Mouse (Mus musculus): ENCODE results near the gene Gxylt1. TPM values are rescaled to one million over a fixed set of nuclear protein-coding genes. Genes with fewer than 3 reads are reported as not detected.

Gxylt1 gene
- polyA plus RNA-seq, 1 experiment from 2014 or later = 16.2 TPM

DNA sequence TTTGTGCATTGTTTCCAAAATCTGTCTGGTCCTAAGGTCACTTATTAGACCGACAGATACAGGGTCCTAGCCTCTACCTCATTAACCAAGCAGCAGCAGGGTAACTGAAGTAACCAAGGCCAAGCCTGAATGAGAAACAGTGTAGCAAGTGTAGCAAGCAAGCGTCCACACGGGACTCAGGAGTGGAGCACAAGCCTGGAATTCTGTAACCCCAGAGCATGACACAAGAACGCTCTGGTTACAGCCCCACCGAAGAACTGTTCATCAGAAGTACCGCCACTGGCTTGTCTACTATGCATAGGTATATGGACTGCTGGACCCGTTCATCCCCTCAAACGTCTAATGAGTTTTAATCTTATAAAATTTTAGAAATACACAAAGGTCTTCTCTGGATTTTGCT lies 7.5 kb downstream of the Gxylt1 start:
- ATAC-seq (ENCODE audit: low FRiP score) = no peak
- Histone ChIP-seq H3K4me3 (ENCODE audit: low read depth, low read length) (no peak overlapping the region), H3K4me1 (replicated peaks; ENCODE audit: control insufficient read depth, insufficient read depth, low read length) (no peaks in the 10 kb centered on the region), H3K4me2 (replicated peaks; ENCODE audit: low read depth, low read length) (no peak overlapping the region), H3K36me3 (ENCODE audit: control insufficient read depth, insufficient read depth, low read length) (no peaks in the 10 kb centered on the region), H3K27ac (ENCODE audit: low read depth, low read length) (no peak overlapping the region), H3K27me3 (ENCODE audit: control insufficient read depth, insufficient read depth, low read length) (no peaks in the 10 kb centered on the region), H3K9ac (ENCODE audit: low read depth, low read length) (no peak overlapping the region), H3K9me3 (ENCODE audit: control insufficient read depth, low read length) (no peaks in the 10 kb centered on the region)
- no peak for DNase-seq (ENCODE audit: low spot score)
- WGBS = 86% methylated on average over 8 of the region's 8 CpGs

DNA sequence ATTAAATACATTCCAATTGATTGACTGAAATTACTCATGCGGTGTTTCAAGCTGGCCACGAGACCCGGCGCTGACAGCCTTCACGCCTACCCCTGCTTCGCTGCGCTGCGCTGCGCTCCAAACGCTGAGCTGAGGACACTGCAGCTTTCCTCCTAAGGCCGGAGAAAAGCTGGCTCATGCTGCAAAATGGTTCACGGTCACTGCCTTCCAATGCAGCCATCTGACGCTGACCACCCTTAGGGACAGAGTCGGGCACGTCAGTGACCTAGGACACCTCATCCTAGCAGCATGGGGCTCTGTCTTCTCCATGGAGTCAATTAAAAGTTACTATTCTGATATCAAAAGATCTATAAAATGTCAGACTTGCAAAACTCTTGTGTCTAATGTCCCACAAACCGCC lies 8.6 kb downstream of the Gxylt1 start:
- DNase-seq (ENCODE audit: low spot score) (no peak), ATAC-seq (ENCODE audit: low FRiP score) (no peak)
- no peak overlapping the region for H3K4me3 ChIP-seq (ENCODE audit: low read depth, low read length)
- H3K9ac ChIP-seq (ENCODE audit: low read depth, low read length) = no peak overlapping the region
- no peaks in the 10 kb centered on the region for H3K9me3 ChIP-seq (ENCODE audit: control insufficient read depth, low read length)
- no peaks in the 10 kb centered on the region for H3K36me3 ChIP-seq (ENCODE audit: control insufficient read depth, insufficient read depth, low read length)
- H3K4me2 ChIP-seq (replicated peaks; ENCODE audit: low read depth, low read length) = no peak overlapping the region
- no peaks in the 10 kb centered on the region for H3K4me1 ChIP-seq (replicated peaks; ENCODE audit: control insufficient read depth, insufficient read depth, low read length)
- 70% methylated on average over 16 of the region's 16 CpGs for WGBS
- H3K27ac ChIP-seq (ENCODE audit: low read depth, low read length) = no peak overlapping the region
- H3K27me3 ChIP-seq (ENCODE audit: control insufficient read depth, insufficient read depth, low read length) = no peaks in the 10 kb centered on the region

DNA sequence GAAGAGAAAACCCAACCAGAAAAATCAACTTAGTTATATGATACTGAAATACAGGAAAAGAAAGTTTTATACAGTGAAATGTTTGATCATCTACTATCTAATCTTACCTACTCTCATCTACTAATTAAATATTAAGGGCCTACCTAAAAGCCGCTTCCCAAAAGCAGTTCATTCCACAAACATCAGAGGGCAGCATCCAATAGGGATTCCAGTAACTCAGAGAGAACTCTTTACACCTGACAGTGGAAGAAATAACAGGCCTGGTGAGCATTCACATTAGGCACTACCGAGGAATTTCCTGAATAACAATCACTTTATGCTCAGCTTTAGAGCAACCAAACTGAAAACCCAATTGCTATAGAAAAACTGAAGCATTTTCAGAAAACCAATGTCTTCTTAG lies 9.3 kb downstream of the Gxylt1 start:
- H3K9ac ChIP-seq (ENCODE audit: low read depth, low read length) = no peak overlapping the region
- DNase-seq (ENCODE audit: low spot score) (no peak), ATAC-seq (ENCODE audit: low FRiP score) (no peak)
- H3K4me3 ChIP-seq (ENCODE audit: low read depth, low read length) = no peak overlapping the region
- no peak overlapping the region for H3K4me2 ChIP-seq (replicated peaks; ENCODE audit: low read depth, low read length)
- WGBS = 58% methylated on average over 2 of the region's 2 CpGs
- no peaks in the 10 kb centered on the region for H3K36me3 ChIP-seq (ENCODE audit: control insufficient read depth, insufficient read depth, low read length)
- H3K27ac ChIP-seq (ENCODE audit: low read depth, low read length) = no peak overlapping the region
- no peaks in the 10 kb centered on the region for H3K4me1 ChIP-seq (replicated peaks; ENCODE audit: control insufficient read depth, insufficient read depth, low read length)
- no peaks in the 10 kb centered on the region for H3K9me3 ChIP-seq (ENCODE audit: control insufficient read depth, low read length)
- no peaks in the 10 kb centered on the region for H3K27me3 ChIP-seq (ENCODE audit: control insufficient read depth, insufficient read depth, low read length)

DNA sequence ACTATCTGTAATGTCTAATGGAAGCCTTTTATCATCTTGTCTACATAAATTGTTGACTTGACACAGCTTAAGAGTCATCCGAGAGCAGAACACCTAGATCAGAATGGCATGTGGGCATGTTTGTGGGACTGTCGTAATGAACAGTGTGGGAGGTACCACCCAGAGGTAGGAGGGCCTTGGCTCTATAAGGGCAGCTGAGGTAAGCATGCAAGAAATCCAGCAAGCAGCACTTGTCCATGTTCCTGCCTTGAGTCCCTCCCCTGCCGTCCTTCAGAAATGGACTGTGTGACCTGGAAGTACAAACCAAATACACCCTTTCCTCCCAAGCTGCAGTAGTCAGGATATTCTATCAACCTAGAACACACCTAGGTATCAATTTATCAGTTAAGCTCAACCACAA lies 9.7 kb downstream of the Gxylt1 start:
- H3K27me3 ChIP-seq (ENCODE audit: control insufficient read depth, insufficient read depth, low read length) = no peaks in the 10 kb centered on the region
- WGBS = 81% methylated on average over 3 of the region's 3 CpGs
- H3K4me3 ChIP-seq (ENCODE audit: low read depth, low read length) = no peak overlapping the region
- no peak for DNase-seq (ENCODE audit: low spot score)
- no peaks in the 10 kb centered on the region for H3K36me3 ChIP-seq (ENCODE audit: control insufficient read depth, insufficient read depth, low read length)
- H3K27ac ChIP-seq (ENCODE audit: low read depth, low read length) = no peak overlapping the region
- no peaks in the 10 kb centered on the region for H3K9me3 ChIP-seq (ENCODE audit: control insufficient read depth, low read length)
- no peak overlapping the region for H3K4me2 ChIP-seq (replicated peaks; ENCODE audit: low read depth, low read length)
- no peak for ATAC-seq (ENCODE audit: low FRiP score)
- H3K9ac ChIP-seq (ENCODE audit: low read depth, low read length) = no peak overlapping the region
- no peaks in the 10 kb centered on the region for H3K4me1 ChIP-seq (replicated peaks; ENCODE audit: control insufficient read depth, insufficient read depth, low read length)

DNA sequence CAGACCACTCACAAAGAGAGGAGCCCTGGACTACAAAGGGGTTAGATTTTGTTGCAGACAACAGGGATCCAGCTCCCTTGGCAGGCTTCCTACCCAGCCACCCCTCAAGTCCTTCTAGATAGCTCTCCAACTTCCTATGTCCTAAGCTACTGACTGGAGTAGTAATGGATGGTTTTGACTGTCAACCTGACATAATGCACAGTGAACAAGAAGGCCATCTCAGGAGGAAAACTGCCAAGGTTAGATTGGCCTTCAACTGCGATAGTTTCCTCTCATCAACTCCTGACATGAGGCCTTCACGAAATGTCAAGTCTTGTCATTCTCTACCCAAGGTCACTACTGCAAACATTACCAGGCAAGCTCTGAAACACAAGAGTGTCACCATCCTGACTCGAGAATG lies 10.8 kb downstream of the Gxylt1 start:
- no peaks in the 10 kb centered on the region for H3K36me3 ChIP-seq (ENCODE audit: control insufficient read depth, insufficient read depth, low read length)
- DNase-seq (ENCODE audit: low spot score) (no peak), ATAC-seq (ENCODE audit: low FRiP score) (no peak)
- no peaks in the 10 kb centered on the region for H3K27me3 ChIP-seq (ENCODE audit: control insufficient read depth, insufficient read depth, low read length)
- H3K9me3 ChIP-seq (ENCODE audit: control insufficient read depth, low read length) = no peaks in the 10 kb centered on the region
- no peak overlapping the region for H3K9ac ChIP-seq (ENCODE audit: low read depth, low read length)
- H3K4me3 ChIP-seq (ENCODE audit: low read depth, low read length) = no peak overlapping the region
- 90% methylated on average over 3 of the region's 3 CpGs for WGBS
- H3K4me2 ChIP-seq (replicated peaks; ENCODE audit: low read depth, low read length) = no peak overlapping the region
- H3K27ac ChIP-seq (ENCODE audit: low read depth, low read length) = no peak overlapping the region
- H3K4me1 ChIP-seq (replicated peaks; ENCODE audit: control insufficient read depth, insufficient read depth, low read length) = no peaks in the 10 kb centered on the region

DNA sequence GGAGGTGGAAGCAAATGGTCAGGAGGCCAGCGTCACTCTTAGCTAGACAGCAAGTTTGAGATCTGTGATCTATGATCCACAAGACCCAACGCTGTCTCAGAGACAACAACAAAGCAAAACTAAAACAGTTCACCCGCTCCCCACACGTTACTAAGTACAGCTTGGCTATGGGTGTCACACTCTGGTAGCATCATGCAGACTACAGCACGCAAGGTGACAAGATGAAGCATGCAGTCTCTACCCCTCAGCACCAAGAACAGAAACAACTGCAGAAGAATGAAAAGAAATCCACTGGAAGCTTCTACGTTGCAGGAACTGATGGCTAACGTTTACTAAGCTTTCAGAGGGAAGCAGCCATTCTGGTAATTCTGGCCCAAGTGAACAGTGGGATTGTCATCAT lies 11.4 kb downstream of the Gxylt1 start:
- DNase-seq (ENCODE audit: low spot score) = no peak
- Histone ChIP-seq H3K4me1 (replicated peaks; ENCODE audit: control insufficient read depth, insufficient read depth, low read length) (no peaks in the 10 kb centered on the region), H3K4me3 (ENCODE audit: low read depth, low read length) (no peak overlapping the region), H3K27me3 (ENCODE audit: control insufficient read depth, insufficient read depth, low read length) (no peaks in the 10 kb centered on the region), H3K9ac (ENCODE audit: low read depth, low read length) (no peak overlapping the region), H3K36me3 (ENCODE audit: control insufficient read depth, insufficient read depth, low read length) (no peaks in the 10 kb centered on the region), H3K27ac (ENCODE audit: low read depth, low read length) (no peak overlapping the region), H3K9me3 (ENCODE audit: control insufficient read depth, low read length) (no peaks in the 10 kb centered on the region), H3K4me2 (replicated peaks; ENCODE audit: low read depth, low read length) (no peak overlapping the region)
- 92% methylated on average over 7 of the region's 7 CpGs for WGBS
- no peak for ATAC-seq (ENCODE audit: low FRiP score)

DNA sequence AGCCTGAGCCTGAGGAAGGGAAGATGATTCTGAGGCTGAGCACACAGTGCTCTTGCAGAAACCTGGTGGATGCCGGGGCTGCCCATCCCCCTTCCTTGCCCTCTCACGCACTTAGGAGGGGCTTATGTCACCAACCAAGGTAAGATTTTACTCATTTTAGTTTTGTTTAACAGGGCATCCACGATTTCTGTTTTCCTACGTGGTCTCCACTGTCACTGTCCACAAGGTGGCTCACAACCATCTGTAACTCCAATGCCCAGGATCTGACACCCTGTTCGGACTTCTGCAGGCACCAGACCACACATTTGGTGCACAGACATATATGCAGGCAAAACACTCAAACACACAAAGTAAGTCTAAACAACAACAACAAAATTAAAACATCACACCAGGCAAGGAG lies 12.2 kb downstream of the Gxylt1 start:
- ATAC-seq (ENCODE audit: low FRiP score) = no peak
- DNase-seq (ENCODE audit: low spot score) = no peak
- Histone ChIP-seq H3K4me2 (replicated peaks; ENCODE audit: low read depth, low read length) (no peak overlapping the region), H3K9me3 (ENCODE audit: control insufficient read depth, low read length) (no peaks in the 10 kb centered on the region), H3K4me1 (replicated peaks; ENCODE audit: control insufficient read depth, insufficient read depth, low read length) (no peaks in the 10 kb centered on the region), H3K36me3 (ENCODE audit: control insufficient read depth, insufficient read depth, low read length) (no peaks in the 10 kb centered on the region), H3K27ac (ENCODE audit: low read depth, low read length) (no peak overlapping the region), H3K9ac (ENCODE audit: low read depth, low read length) (no peak overlapping the region), H3K4me3 (ENCODE audit: low read depth, low read length) (no peak overlapping the region), H3K27me3 (ENCODE audit: control insufficient read depth, insufficient read depth, low read length) (no peaks in the 10 kb centered on the region)
- 72% methylated on average over 5 of the region's 5 CpGs for WGBS

DNA sequence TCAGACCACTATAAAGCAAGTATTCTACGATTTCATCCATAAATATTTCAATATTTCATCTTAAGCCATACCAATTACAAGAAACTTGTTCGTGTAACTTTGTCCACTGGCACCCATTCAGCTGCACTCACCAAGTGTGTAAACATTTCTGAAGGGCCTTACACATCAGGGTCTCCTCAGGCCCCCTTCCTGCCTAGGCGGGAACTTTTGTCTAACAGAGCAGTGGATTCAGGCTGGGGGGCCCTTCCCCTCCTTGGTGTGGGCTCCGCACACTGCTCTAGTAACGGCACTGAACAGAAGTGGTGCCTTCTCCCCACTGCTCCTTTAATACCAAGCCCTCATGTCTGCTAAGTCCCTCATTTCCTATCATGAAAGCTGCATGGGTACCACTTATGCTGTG lies 12.7 kb downstream of the Gxylt1 start:
- WGBS = 85% methylated on average over 5 of the region's 5 CpGs

DNA sequence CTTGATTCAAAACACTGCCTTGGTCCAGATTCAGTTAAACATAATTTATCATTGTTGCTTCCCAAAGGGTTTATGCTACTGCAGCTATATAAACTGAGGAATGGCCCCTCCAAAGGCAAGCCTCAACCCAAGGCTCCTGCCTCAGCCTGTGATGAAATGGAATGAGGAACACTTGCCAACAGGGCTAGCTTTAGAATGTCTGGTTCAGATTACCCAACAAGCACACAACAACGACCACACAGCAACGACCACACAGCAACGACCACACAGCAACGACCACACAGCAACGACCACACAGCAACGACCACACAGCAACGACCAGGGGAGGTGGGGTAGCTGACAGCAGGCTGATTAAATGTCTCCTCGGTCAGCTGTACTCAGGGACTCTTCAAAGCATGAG lies 15.0 kb downstream of the Gxylt1 start:
- WGBS = 81% methylated on average over 8 of the region's 8 CpGs
- H3K4me3 ChIP-seq (ENCODE audit: low read depth, low read length) = no peak overlapping the region
- H3K36me3 ChIP-seq (ENCODE audit: control insufficient read depth, insufficient read depth, low read length) = no peaks in the 10 kb centered on the region
- H3K9me3 ChIP-seq (ENCODE audit: control insufficient read depth, low read length) = no peaks in the 10 kb centered on the region
- no peaks in the 10 kb centered on the region for H3K27me3 ChIP-seq (ENCODE audit: control insufficient read depth, insufficient read depth, low read length)
- DNase-seq (ENCODE audit: low spot score) = no peak
- H3K4me2 ChIP-seq (replicated peaks; ENCODE audit: low read depth, low read length) = no peak overlapping the region
- H3K9ac ChIP-seq (ENCODE audit: low read depth, low read length) = no peak overlapping the region
- no peak for ATAC-seq (ENCODE audit: low FRiP score)
- no peaks in the 10 kb centered on the region for H3K4me1 ChIP-seq (replicated peaks; ENCODE audit: control insufficient read depth, insufficient read depth, low read length)
- H3K27ac ChIP-seq (ENCODE audit: low read depth, low read length) = no peak overlapping the region

More for the DNA sequence above, 12.7 kb downstream of the Gxylt1 start:
- H3K27ac ChIP-seq (ENCODE audit: low read depth, low read length) = no peak overlapping the region
- H3K4me2 ChIP-seq (replicated peaks; ENCODE audit: low read depth, low read length) = no peak overlapping the region
- ATAC-seq (ENCODE audit: low FRiP score) = no peak
- no peak overlapping the region for H3K9ac ChIP-seq (ENCODE audit: low read depth, low read length)
- no peak overlapping the region for H3K4me3 ChIP-seq (ENCODE audit: low read depth, low read length)
- H3K4me1 ChIP-seq (replicated peaks; ENCODE audit: control insufficient read depth, insufficient read depth, low read length) = no peaks in the 10 kb centered on the region
- DNase-seq (ENCODE audit: low spot score) = no peak
- H3K36me3 ChIP-seq (ENCODE audit: control insufficient read depth, insufficient read depth, low read length) = no peaks in the 10 kb centered on the region
- H3K9me3 ChIP-seq (ENCODE audit: control insufficient read depth, low read length) = no peaks in the 10 kb centered on the region
- no peaks in the 10 kb centered on the region for H3K27me3 ChIP-seq (ENCODE audit: control insufficient read depth, insufficient read depth, low read length)
